Mouse (Mus musculus) left cerebral cortex, adult 2 months (tissue): ENCODE results near the gene Zfp131. TPM values are rescaled to one million over a fixed set of nuclear protein-coding genes. Genes with fewer than 3 reads are reported as not detected.

ENCODE experiments used
- DNase-seq, 2 experiments: peaks; one replicate each; pipeline ENCODE4 v3.0.0; 2021 to 2022; ENCODE audit warnings: low spot score in 2 of 2, mixed read lengths in 1 of 2; ENCODE audit errors: extremely low spot score in 1 of 2
- H3K27ac ChIP-seq: fragments of 200-600 bp; 2 replicates; pipeline ENCODE4 v1.8.1; 2022
- H3K4me3 ChIP-seq: fragments of 200-600 bp; 2 replicates; pipeline ENCODE4 v1.8.1; 2022
- CTCF ChIP-seq: fragments of 200-600 bp; IDR thresholded peaks from 2 replicates; pipeline ENCODE4 v1.8.1; 2022; ENCODE audit warnings: antibody characterized with exemption, mild to moderate bottlenecking, moderate library complexity
- intact Hi-C: fragments of 180-260 bp; cut with DNase I; formaldehyde crosslinking; loops from one replicate; pipeline ENCODE4 v1.15.1; 2025
- total RNA-seq, 2 experiments: library from RNA; stranded (reverse); gene quantifications; 2 replicates each; pipeline ENCODE4 v1.2.3; 2021

Gene Zfp131
- total RNA-seq, 2 experiments from 2014 or later, result 46.1 to 47.6 TPM

GRCm38 (mm10) chr13:119716105-119716504 lies 74.6 kb downstream of the Zfp131 start:
- no peak overlapping the region for H3K4me3 ChIP-seq
- no peak for TF ChIP-seq CTCF
- DNase-seq, result no peak
- intact Hi-C loops, result no loop called here
- H3K27ac ChIP-seq, result no peak overlapping the region

Other genes starting within 250 kb of the Zfp131 start
- gene Ccl28, start 167.1 kb downstream of the Zfp131 start, total RNA-seq, result 1 to 10 TPM in 1 of 2 experiments, under 1 TPM in 1; 0.84 to 1.1 TPM
- gene Hmgcs1, start 100.5 kb downstream of the Zfp131 start, total RNA-seq, result 100 to 1,000 TPM; 234 to 239 TPM
- gene Nim1k, start 35.0 kb downstream of the Zfp131 start, total RNA-seq, result 10 to 100 TPM; 12.9 to 16.8 TPM
- gene AF067063, start 39.3 kb upstream of the Zfp131 start, total RNA-seq, result not detected
- gene D13Ertd608e, start 45.1 kb upstream of the Zfp131 start, total RNA-seq, result not detected
- not detected for gene Tcstv1, start 103.9 kb upstream of the Zfp131 start, total RNA-seq
- not detected for gene Gm21761, start 138.4 kb upstream of the Zfp131 start, total RNA-seq
- gene B020031M17Rik, start 159.9 kb upstream of the Zfp131 start, total RNA-seq, result not detected
- not detected for gene Gm36079, start 236.1 kb upstream of the Zfp131 start, total RNA-seq